Mouse (Mus musculus) heart, embryonic 15.5 days (tissue): ENCODE measurements around the gene Dusp22. TPM values are rescaled to one million over a fixed set of nuclear protein-coding genes. Genes with fewer than 3 reads are reported as not detected.

Experiments
- ATAC-seq: fragments of 200-750 bp; cut with Nextera tagmentation; replicated peaks from 2 replicates; pipeline ENCODE4 v1.8.0; 2017; ENCODE audit warnings: low read depth, moderate TSS enrichment; ENCODE audit not compliant: insufficient number of reproducible peaks, insufficient read depth, low FRiP score
- H3K27ac ChIP-seq: fragments of 300-500 bp; sonication (generic); 2 replicates; pipeline ENCODE4 v1.5.1; 2015; ENCODE audit warnings: mild to moderate bottlenecking, inconsistent platforms
- H3K27me3 ChIP-seq: fragments of 300-500 bp; sonication (generic); 2 replicates; pipeline ENCODE4 v1.6.1; 2015; ENCODE audit warnings: inconsistent platforms
- H3K36me3 ChIP-seq: fragments of 300-500 bp; sonication (generic); 2 replicates; pipeline ENCODE4 v1.6.1; 2015; ENCODE audit warnings: mild to moderate bottlenecking, inconsistent platforms
- H3K4me1 ChIP-seq: fragments of 300-500 bp; sonication (generic); replicated peaks from 2 replicates; pipeline ENCODE4 v1.6.1; 2015; ENCODE audit warnings: inconsistent platforms
- H3K4me2 ChIP-seq: fragments of 300-500 bp; sonication (generic); 2 replicates; pipeline ENCODE4 v1.6.1; 2015; ENCODE audit warnings: inconsistent platforms, mild to moderate bottlenecking, moderate library complexity
- H3K4me3 ChIP-seq: fragments of 300-500 bp; sonication (generic); 2 replicates; pipeline ENCODE4 v1.5.1; 2015; ENCODE audit warnings: mild to moderate bottlenecking, inconsistent platforms
- H3K9ac ChIP-seq: fragments of 300-500 bp; sonication (generic); 2 replicates; pipeline ENCODE4 v1.6.1; 2015; ENCODE audit warnings: mild to moderate bottlenecking, inconsistent platforms
- H3K9me3 ChIP-seq: fragments of 300-500 bp; sonication (generic); replicated peaks from 2 replicates; pipeline ENCODE4 v1.6.1; 2016; ENCODE audit warnings: inconsistent platforms
- WGBS: fragments of 180-500 bp; shearing (Covaris S2); methylation state at CpG from one replicate; pipeline ENCODE4 v1.1.7; 2015; ENCODE audit warnings: mixed read lengths; 5-methylcytosine and 5-hydroxymethylcytosine counted together
- polyA plus RNA-seq: library from polyadenylated mRNA; unstranded; fragments of >200 nt; fragmentation: Nextera tagmentation; extraction: Ambion mirVana; gene quantifications from 2 replicates; pipeline ENCODE4 v1.2.1, GENCODE M21; 2015

Dusp22 gene
- polyA plus RNA-seq, 1 experiment from 2014 or later = 15.5 TPM

GRCm38 (mm10) chr13:30649197-30649596 lies 10.6 kb upstream of the Dusp22 start:
- no peak for ATAC-seq
- H3K36me3 ChIP-seq = no peaks in the 10 kb centered on the region
- H3K4me2 ChIP-seq = no peak overlapping the region
- 84% methylated on average over 5 of the region's 5 CpGs for WGBS
- H3K4me1 ChIP-seq = no peaks in the 10 kb centered on the region
- H3K27me3 ChIP-seq = no peaks in the 10 kb centered on the region
- no peak overlapping the region for H3K27ac ChIP-seq
- H3K9me3 ChIP-seq = no peaks in the 10 kb centered on the region
- no peak overlapping the region for H3K9ac ChIP-seq
- H3K4me3 ChIP-seq = no peak overlapping the region

- no peak for ATAC-seq
- Histone ChIP-seq H3K27me3 (0 out of 2 replicates have a peak, but pooled peaks cover 4% of the 10 kb centered on the region), H3K4me2 (no peak overlapping the region), H3K36me3 (no peaks in the 10 kb centered on the region), H3K9ac (no peak overlapping the region), H3K9me3 (no peaks in the 10 kb centered on the region), H3K4me3 (no peak overlapping the region), H3K27ac (no peak overlapping the region), H3K4me1 (no peaks in the 10 kb centered on the region)
- 86% methylated on average over 1 of the region's 1 CpGs for WGBS
Measured at GRCm38 (mm10) chr13:30650684-30651083, 9.1 kb upstream of the Dusp22 start.

GRCm38 (mm10) chr13:30653051-30653450 lies 6.7 kb upstream of the Dusp22 start:
- 50% methylated on average over 4 of the region's 4 CpGs for WGBS
- Histone ChIP-seq H3K9me3 (no peaks in the 10 kb centered on the region), H3K4me3 (no peak overlapping the region), H3K9ac (no peak overlapping the region), H3K27ac (no peak overlapping the region), H3K4me1 (no peaks in the 10 kb centered on the region), H3K27me3 (0 out of 2 replicates have a peak, but pooled peaks cover 4% of the 10 kb centered on the region), H3K4me2 (no peak overlapping the region), H3K36me3 (no peaks in the 10 kb centered on the region)
- ATAC-seq = no peak

GRCm38 (mm10) chr13:30654463-30654862 lies 5.3 kb upstream of the Dusp22 start:
- peaks cover 3% of the 10 kb centered on the region; the same call in 1 of the 2 replicates for H3K4me1 ChIP-seq
- WGBS = 49% methylated on average over 5 of the region's 5 CpGs
- H3K27ac ChIP-seq = no peak overlapping the region
- no peak for ATAC-seq
- H3K36me3 ChIP-seq = no peaks in the 10 kb centered on the region
- H3K27me3 ChIP-seq = 0 out of 2 replicates have a peak, but pooled peaks cover 4% of the 10 kb centered on the region
- no peaks in the 10 kb centered on the region for H3K9me3 ChIP-seq
- H3K4me3 ChIP-seq = no peak overlapping the region
- H3K4me2 ChIP-seq = no peak overlapping the region
- H3K9ac ChIP-seq = no peak overlapping the region

GRCm38 (mm10) chr13:30656909-30657308 lies 2.9 kb upstream of the Dusp22 start:
- Histone ChIP-seq H3K27me3 (0 out of 2 replicates have a peak, but pooled peaks cover 4% of the 10 kb centered on the region), H3K4me3 (no peak overlapping the region), H3K36me3 (no peaks in the 10 kb centered on the region), H3K9me3 (no peaks in the 10 kb centered on the region), H3K27ac (no peak overlapping the region), H3K4me1 (peaks cover 8% of the 10 kb centered on the region; the same call in 1 of the 2 replicates), H3K9ac (no peak overlapping the region), H3K4me2 (no peak overlapping the region)
- WGBS = 68% methylated on average over 5 of the region's 5 CpGs
- no peak for ATAC-seq

- Histone ChIP-seq H3K9ac (no peak overlapping the region), H3K27me3 (0 out of 2 replicates have a peak, but pooled peaks cover 4% of the 10 kb centered on the region), H3K27ac (no peak overlapping the region), H3K36me3 (no peaks in the 10 kb centered on the region), H3K4me2 (no peak overlapping the region), H3K9me3 (no peaks in the 10 kb centered on the region), H3K4me1 (peaks cover 8% of the 10 kb centered on the region; the same call in 1 of the 2 replicates), H3K4me3 (no peak overlapping the region)
- WGBS = 73% methylated on average over 2 of the region's 2 CpGs
- ATAC-seq = no peak
Measured at GRCm38 (mm10) chr13:30657779-30658178, 2.0 kb upstream of the Dusp22 start.

- Histone ChIP-seq H3K9me3 (no peaks in the 10 kb centered on the region), H3K27ac (no peak overlapping the region), H3K27me3 (0 out of 2 replicates have a peak, but pooled peaks cover 4% of the 10 kb centered on the region), H3K36me3 (no peaks in the 10 kb centered on the region), H3K9ac (no peak overlapping the region), H3K4me1 (peaks cover 8% of the 10 kb centered on the region; the same call in 1 of the 2 replicates), H3K4me2 (no peak overlapping the region), H3K4me3 (no peak overlapping the region)
- no peak for ATAC-seq
- 88% methylated on average over 2 of the region's 2 CpGs for WGBS
Measured at GRCm38 (mm10) chr13:30658201-30658996, 1.4 kb upstream of the Dusp22 start.

- 86% methylated on average over 8 of the region's 8 CpGs for WGBS
- H3K4me3 ChIP-seq = no peak overlapping the region
- H3K4me1 ChIP-seq = peaks cover 4% of the 10 kb centered on the region; the same call in 1 of the 2 replicates
- H3K36me3 ChIP-seq = no peaks in the 10 kb centered on the region
- no peak overlapping the region for H3K27ac ChIP-seq
- no peak overlapping the region for H3K9ac ChIP-seq
- no peaks in the 10 kb centered on the region for H3K27me3 ChIP-seq
- no peaks in the 10 kb centered on the region for H3K9me3 ChIP-seq
- ATAC-seq = no peak
- no peak overlapping the region for H3K4me2 ChIP-seq
Measured at GRCm38 (mm10) chr13:30665261-30665660, 5.5 kb downstream of the Dusp22 start.

- 89% methylated on average over 10 of the region's 10 CpGs for WGBS
- no peaks in the 10 kb centered on the region for H3K36me3 ChIP-seq
Measured at GRCm38 (mm10) chr13:30666537-30666936, 6.7 kb downstream of the Dusp22 start.

GRCm38 (mm10) chr13:30668301-30668700 lies 8.5 kb downstream of the Dusp22 start:
- Histone ChIP-seq H3K36me3 (no peaks in the 10 kb centered on the region), H3K9ac (no peak overlapping the region), H3K27ac (no peak overlapping the region), H3K9me3 (no peaks in the 10 kb centered on the region), H3K4me2 (no peak overlapping the region), H3K4me3 (no peak overlapping the region), H3K4me1 (no peaks in the 10 kb centered on the region; the same call in 1 of the 2 replicates), H3K27me3 (no peaks in the 10 kb centered on the region)
- 81% methylated on average over 5 of the region's 5 CpGs for WGBS
- ATAC-seq = no peak

More at GRCm38 (mm10) chr13:30666537-30666936, 6.7 kb downstream of the Dusp22 start:
- Histone ChIP-seq H3K4me3 (no peak overlapping the region), H3K4me1 (no peaks in the 10 kb centered on the region; the same call in 1 of the 2 replicates), H3K9me3 (no peaks in the 10 kb centered on the region), H3K27me3 (no peaks in the 10 kb centered on the region), H3K4me2 (no peak overlapping the region), H3K9ac (no peak overlapping the region), H3K27ac (no peak overlapping the region)
- no peak for ATAC-seq

- Histone ChIP-seq H3K9me3 (no peaks in the 10 kb centered on the region), H3K27me3 (no peaks in the 10 kb centered on the region), H3K4me2 (no peak overlapping the region), H3K4me3 (no peak overlapping the region), H3K4me1 (no peaks in the 10 kb centered on the region; the same call in 1 of the 2 replicates), H3K9ac (no peak overlapping the region), H3K27ac (no peak overlapping the region), H3K36me3 (no peaks in the 10 kb centered on the region)
- WGBS = 84% methylated on average over 3 of the region's 3 CpGs
- ATAC-seq = no peak
Measured at GRCm38 (mm10) chr13:30669277-30669676, 9.5 kb downstream of the Dusp22 start.
